Mouse (Mus musculus) stomach, postnatal 0 days (tissue): ENCODE measurements at regions not wholly inside any gene's neighbourhood (a gene's known extent, or its start where the extent isn't known, plus 50 kb on each side); places are given as distances from the start of the nearest gene placed in this dataset.

Experiments
- CTCF ChIP-seq: IDR thresholded peaks from 2 replicates; pipeline ENCODE4 v1.5.1; 2016; ENCODE audit warnings: antibody characterized with exemption, low read depth, mild to moderate bottlenecking, moderate library complexity
- EP300 ChIP-seq: optimal IDR thresholded peaks from 2 replicates; pipeline ENCODE3; 2016; ENCODE audit warnings: antibody characterized with exemption

DNA sequence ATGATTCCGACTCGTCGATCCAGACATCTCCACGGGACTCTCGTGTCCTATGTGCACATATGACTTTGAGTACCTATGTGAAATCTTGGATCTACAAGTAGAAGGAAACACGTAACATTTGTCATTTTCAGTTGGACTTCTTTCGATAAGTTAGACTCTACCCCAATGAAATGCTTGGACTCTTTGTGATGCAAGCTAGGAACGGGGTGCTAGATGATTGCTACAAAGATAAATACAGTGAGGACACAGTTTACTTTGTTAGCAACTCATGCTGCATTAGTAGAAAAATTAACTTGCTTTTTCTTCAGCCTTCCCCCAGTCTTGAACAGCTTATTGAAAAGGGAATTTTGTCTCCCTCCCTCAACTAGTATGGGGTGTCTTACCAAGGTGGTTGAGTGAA, 81.2 kb upstream of the Eef1e1 start:
- TF ChIP-seq CTCF (no peak), EP300 (no peak)
